Mouse (Mus musculus) MEL (cell line): ENCODE data around the gene Aktip. TPM values are rescaled to one million over a fixed set of nuclear protein-coding genes. Genes with fewer than 3 reads are reported as not detected.

Experiments
- DNase-seq: peaks from one replicate; pipeline ENCODE4 v3.0.0; 2011; ENCODE audit warnings: low read depth, low spot score
- H3K27ac ChIP-seq: 2 replicates; pipeline ENCODE4 v1.5.1; 2012; ENCODE audit warnings: low read depth, mild to moderate bottlenecking, control low read depth, low read length, moderate library complexity; ENCODE audit not compliant: control insufficient read depth
- H3K27me3 ChIP-seq, 2 experiments: fragments of 150-350 bp in 1 of 2; sonication (generic) in 1 of 2; 2 replicates each; pipeline ENCODE4 v1.6.1; 2012; ENCODE audit warnings: low read length in 2 of 2, mild to moderate bottlenecking in 2 of 2, improper control_type of control experiment in 1 of 2, moderate library complexity in 1 of 2; ENCODE audit not compliant: insufficient read depth in 2 of 2, control insufficient read depth in 1 of 2
- H3K36me3 ChIP-seq, 2 experiments: 2 replicates each; pipeline ENCODE4 v1.6.1; 2012 to 2014; ENCODE audit warnings: low read length in 2 of 2, improper control_type of control experiment in 1 of 2, inconsistent platforms in 1 of 2, mild to moderate bottlenecking in 1 of 2; ENCODE audit not compliant: insufficient read depth in 2 of 2, control insufficient read depth in 1 of 2
- H3K4me1 ChIP-seq, 2 experiments: fragments of 150-350 bp in 1 of 2; sonication (generic) in 1 of 2; 2 replicates each; pipeline ENCODE4 v1.6.1; 2012; ENCODE audit warnings: low read length in 2 of 2, improper control_type of control experiment in 1 of 2, mild to moderate bottlenecking in 1 of 2; ENCODE audit not compliant: insufficient read depth in 2 of 2, control insufficient read depth in 1 of 2
- H3K4me3 ChIP-seq, 2 experiments: fragments of 150-350 bp in 1 of 2; sonication (generic) in 1 of 2; 2 replicates each; pipeline ENCODE4 v1.5.1; 2012; ENCODE audit warnings: low read depth in 2 of 2, low read length in 2 of 2, mild to moderate bottlenecking in 2 of 2, moderate library complexity in 2 of 2, control low read depth in 1 of 2, improper control_type of control experiment in 1 of 2; ENCODE audit not compliant: control insufficient read depth in 1 of 2, insufficient read depth in 1 of 2
- H3K79me2 ChIP-seq: 2 replicates; pipeline ENCODE4 v1.6.1; 2012; ENCODE audit warnings: mild to moderate bottlenecking, low read length, moderate library complexity; ENCODE audit not compliant: control insufficient read depth, poor library complexity, insufficient read depth
- H3K9ac ChIP-seq: 2 replicates; pipeline ENCODE4 v1.6.1; 2012; ENCODE audit warnings: low read depth, mild to moderate bottlenecking, control low read depth, low read length, moderate library complexity; ENCODE audit not compliant: control insufficient read depth, poor library complexity, severe bottlenecking
- H3K9me3 ChIP-seq: fragments of 150-350 bp; sonication (generic); replicated peaks from 2 replicates; pipeline ENCODE4 v1.6.1; 2012; ENCODE audit warnings: mild to moderate bottlenecking, low read length, improper control_type of control experiment, moderate library complexity; ENCODE audit not compliant: insufficient read depth
- BHLHE40 ChIP-seq: IDR thresholded peaks from 2 replicates; pipeline ENCODE4 v1.6.1; 2012; ENCODE audit warnings: low read depth, mild to moderate bottlenecking, inconsistent platforms, low read length, improper control_type of control experiment, borderline replicate concordance
- CHD1 ChIP-seq: IDR thresholded peaks from 2 replicates; pipeline ENCODE4 v1.6.1; 2012; ENCODE audit warnings: low read depth, mild to moderate bottlenecking, inconsistent platforms, low read length, improper control_type of control experiment
- CHD2 ChIP-seq: IDR thresholded peaks from 2 replicates; pipeline ENCODE4 v1.6.1; 2011; ENCODE audit warnings: low read length, improper control_type of control experiment
- CTCF ChIP-seq, 3 experiments: IDR thresholded peaks in 2 of 3; conservative IDR thresholded peaks in 1 of 3; 2 replicates each; pipeline ENCODE4 v1.5.1; 2011 to 2012; ENCODE audit warnings: low read length in 3 of 3, low read depth in 2 of 3, mild to moderate bottlenecking in 2 of 3, improper control_type of control experiment in 1 of 3, inconsistent platforms in 1 of 3, mixed read lengths in 1 of 3, moderate library complexity in 1 of 3; ENCODE audit not compliant: control insufficient read depth in 1 of 3, insufficient read depth in 1 of 3, poor library complexity in 1 of 3, severe bottlenecking in 1 of 3
- ETS1 ChIP-seq: IDR thresholded peaks from 2 replicates; pipeline ENCODE4 v1.6.1; 2012; ENCODE audit warnings: low read depth, mild to moderate bottlenecking, inconsistent platforms, low read length, improper control_type of control experiment, moderate library complexity
- GABPA ChIP-seq: IDR thresholded peaks from 2 replicates; pipeline ENCODE4 v1.6.1; 2012; ENCODE audit warnings: low read depth, mild to moderate bottlenecking, inconsistent platforms, low read length, improper control_type of control experiment, moderate library complexity
- HCFC1 ChIP-seq: IDR thresholded peaks from 2 replicates; pipeline ENCODE4 v1.6.1; 2012; ENCODE audit warnings: low read depth, mild to moderate bottlenecking, inconsistent platforms, low read length, improper control_type of control experiment, moderate library complexity
- KAT2A ChIP-seq: conservative IDR thresholded peaks from 2 replicates; pipeline ENCODE4 v1.6.1; 2012; ENCODE audit warnings: low read depth, low read length, improper control_type of control experiment, inconsistent platforms
- MAZ ChIP-seq: IDR thresholded peaks from 2 replicates; pipeline ENCODE4 v1.6.1; 2012; ENCODE audit warnings: low read depth, mild to moderate bottlenecking, inconsistent platforms, low read length, improper control_type of control experiment
- MEF2A ChIP-seq: IDR thresholded peaks from 2 replicates; pipeline ENCODE4 v1.6.1; 2014; ENCODE audit warnings: low read depth, mild to moderate bottlenecking, inconsistent platforms, low read length, improper control_type of control experiment; ENCODE audit not compliant: poor library complexity, insufficient replicate concordance, severe bottlenecking; ENCODE audit errors: extremely low read depth
- RCOR1 ChIP-seq: IDR thresholded peaks from 2 replicates; pipeline ENCODE4 v1.6.1; 2012; ENCODE audit warnings: low read depth, mild to moderate bottlenecking, inconsistent platforms, low read length, improper control_type of control experiment
- TAL1 ChIP-seq: IDR thresholded peaks from 2 replicates; pipeline ENCODE4 v1.6.1; 2012; ENCODE audit warnings: mild to moderate bottlenecking, inconsistent platforms, low read length, moderate library complexity, mixed read lengths
- TBP ChIP-seq: IDR thresholded peaks from 2 replicates; pipeline ENCODE4 v1.8.0; 2011; ENCODE audit warnings: low read depth, low read length, improper control_type of control experiment
- TCF12 ChIP-seq: IDR thresholded peaks from 2 replicates; pipeline ENCODE4 v1.6.1; 2014; ENCODE audit warnings: low read depth, mild to moderate bottlenecking, inconsistent platforms, low read length, improper control_type of control experiment, moderate library complexity
- ZC3H11A ChIP-seq: IDR thresholded peaks from 2 replicates; pipeline ENCODE4 v1.6.1; 2012; ENCODE audit warnings: low read depth, mild to moderate bottlenecking, inconsistent platforms, low read length, improper control_type of control experiment
- ZKSCAN1 ChIP-seq: IDR thresholded peaks from 2 replicates; pipeline ENCODE4 v1.6.1; 2012; ENCODE audit warnings: low read depth, mild to moderate bottlenecking, inconsistent platforms, low read length, improper control_type of control experiment, moderate library complexity
- ZMIZ1 ChIP-seq: IDR thresholded peaks from 2 replicates; pipeline ENCODE4 v1.6.1; 2012; ENCODE audit warnings: low read depth, mild to moderate bottlenecking, inconsistent platforms, low read length, improper control_type of control experiment, moderate library complexity
- ZNF384 ChIP-seq: IDR thresholded peaks from 2 replicates; pipeline ENCODE4 v1.6.1; 2012; ENCODE audit warnings: low read depth, mild to moderate bottlenecking, inconsistent platforms, low read length, improper control_type of control experiment
- polyA plus RNA-seq, 2 experiments: library from polyadenylated mRNA; stranded (reverse) in 1 of 2; unstranded in 1 of 2; fragments of >175 nt in 1 of 2; fragments of >200 nt in 1 of 2; gene quantifications; 2 replicates each; pipeline versions ENCODE4 v1.2.1 to v1.2.4; 2012; ENCODE audit warnings: low replicate concordance in 2 of 2, low read depth in 1 of 2; ENCODE audit not compliant: insufficient read length in 2 of 2, insufficient read depth in 1 of 2, missing spikeins in 1 of 2
- total RNA-seq: library from RNA; depleted of rRNA; stranded (reverse); fragments of 300-350 nt; gene quantifications from 2 replicates; pipeline ENCODE4 v1.2.3, GENCODE M21; 2012

Gene Aktip
- total and polyA plus RNA-seq, 3 experiments, result 4.6 to 8.5 TPM; not detected in 1

DNA sequence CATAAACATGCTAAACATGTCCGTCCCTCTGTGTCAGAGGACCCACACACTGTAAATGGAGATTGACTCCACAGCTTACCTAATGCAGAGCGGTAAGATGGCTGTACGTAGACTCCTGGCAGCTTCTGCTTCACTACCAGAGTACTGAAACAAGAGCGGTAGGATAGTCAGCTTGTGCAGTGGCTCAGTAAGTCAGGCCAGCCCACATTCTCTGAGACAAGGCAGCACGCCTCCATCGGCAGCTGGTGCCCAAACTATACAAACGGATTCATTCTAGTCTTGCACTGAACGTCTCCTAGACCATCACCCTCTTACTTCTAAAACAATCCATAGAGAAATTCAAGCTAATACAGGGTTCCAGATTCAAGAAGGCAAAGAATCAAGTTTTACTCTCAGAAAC lies 73.0 kb downstream of the Aktip start:
- Histone ChIP-seq H3K36me3 (no peaks in the 10 kb centered on the region), H3K4me1 (peaks cover 0 to 4% of the 10 kb centered on the region in 2 experiments; a peak in 1 of 4 replicates), H3K9me3 (no peaks in the 10 kb centered on the region), H3K9ac (no peak overlapping the region), H3K27ac (no peak overlapping the region), H3K27me3 (no peaks in the 10 kb centered on the region), H3K4me3 (no peak overlapping the region), H3K79me2 (no peaks in the 10 kb centered on the region)
- TF ChIP-seq ETS1 (no peak), TAL1 (no peak)
- DNase-seq, result no peak

DNA sequence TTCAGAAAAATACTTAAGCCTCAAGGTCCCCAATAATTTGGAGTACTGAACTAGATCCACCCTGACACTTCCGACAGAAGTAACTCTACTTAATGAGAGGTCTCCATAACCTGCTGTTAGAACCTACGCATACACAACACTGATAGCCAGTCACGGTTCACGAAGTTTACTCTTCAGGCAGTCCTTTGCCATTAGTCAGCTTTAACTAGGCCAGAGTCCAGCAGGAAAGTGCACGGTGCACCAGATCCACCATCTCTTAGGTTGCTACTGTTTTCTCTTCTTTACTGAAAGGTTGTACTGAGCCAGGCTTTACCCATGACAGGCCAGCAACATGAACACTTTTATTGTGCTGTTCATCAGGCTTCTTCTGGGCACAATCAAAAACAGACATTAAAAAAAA lies 75.5 kb downstream of the Aktip start:
- DNase-seq, result no peak
- H3K9me3 ChIP-seq, result no peaks in the 10 kb centered on the region
- no peaks in the 10 kb centered on the region; a peak in 1 of 4 replicates for H3K36me3 ChIP-seq
- TF ChIP-seq ZKSCAN1 (no peak), CHD2 (no peak), TCF12 (no peak), MAZ (no peak), BHLHE40 (no peak), MEF2A (no peak), HCFC1 (no peak), KAT2A (no peak), ZNF384 (no peak), CHD1 (no peak), CTCF (IDR thresholded peaks at IDR 0.05 in 2 of 3, conservative IDR thresholded peaks at IDR 0.05 in 1 of 3; ENCODE audit: control insufficient read depth in 1 of 3, insufficient read depth in 1 of 3, low read depth in 2 of 3, low read length in 3 of 3, poor library complexity in 1 of 3, severe bottlenecking in 1 of 3) (no peak), ZC3H11A (no peak), ZMIZ1 (no peak), TBP (no peak), GABPA (no peak), RCOR1 (no peak)
- H3K27ac ChIP-seq, result no peak overlapping the region
- H3K4me3 ChIP-seq, result no peak overlapping the region
- H3K4me1 ChIP-seq, result no peaks in the 10 kb centered on the region
- H3K79me2 ChIP-seq, result no peaks in the 10 kb centered on the region
- H3K9ac ChIP-seq, result no peak overlapping the region
- H3K27me3 ChIP-seq, result no peaks in the 10 kb centered on the region
